Mouse (Mus musculus): ENCODE measurements at regions not wholly inside any gene's neighbourhood (a gene's known extent, or its start where the extent isn't known, plus 50 kb on each side); places are given as distances from the start of the nearest gene placed in this dataset.

- in situ Hi-C loops (cut with MboI, MseI): loop anchor here in 1 of 2 experiments (10.0 kb wide), 1 partner anchor 665 kb away; no protein-coding TSS in a partner anchor
These were observed 71.1 kb upstream of the Kazn start for GRCm38 (mm10) chr4:142310282-142310681.

- in situ Hi-C loops (cut with MboI, MseI): no loop called here
These were observed 69.1 kb upstream of the Kazn start for GRCm38 (mm10) chr4:142308271-142308670.

DNA sequence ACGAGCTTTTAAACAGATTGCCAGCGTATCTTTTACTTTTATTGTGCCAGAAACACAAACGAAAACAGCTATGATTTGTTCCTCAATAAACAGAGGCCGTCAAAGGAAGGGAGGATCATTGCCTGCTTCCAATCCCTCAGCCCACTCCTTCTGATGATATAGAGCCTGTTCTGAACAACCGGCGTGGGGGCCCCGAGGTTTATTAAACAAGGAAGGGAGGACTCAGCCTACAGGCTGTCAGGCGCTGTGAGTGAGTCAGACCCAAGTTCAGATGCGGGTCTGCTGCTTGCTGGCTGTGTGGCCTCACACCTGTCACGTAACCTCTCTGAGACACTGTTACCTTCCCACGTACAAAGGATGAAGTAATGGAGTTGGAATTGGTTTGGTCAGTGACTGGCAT lies 68.1 kb upstream of the Kazn start:
- in situ Hi-C loops (cut with MboI, MseI): no loop called here

DNA sequence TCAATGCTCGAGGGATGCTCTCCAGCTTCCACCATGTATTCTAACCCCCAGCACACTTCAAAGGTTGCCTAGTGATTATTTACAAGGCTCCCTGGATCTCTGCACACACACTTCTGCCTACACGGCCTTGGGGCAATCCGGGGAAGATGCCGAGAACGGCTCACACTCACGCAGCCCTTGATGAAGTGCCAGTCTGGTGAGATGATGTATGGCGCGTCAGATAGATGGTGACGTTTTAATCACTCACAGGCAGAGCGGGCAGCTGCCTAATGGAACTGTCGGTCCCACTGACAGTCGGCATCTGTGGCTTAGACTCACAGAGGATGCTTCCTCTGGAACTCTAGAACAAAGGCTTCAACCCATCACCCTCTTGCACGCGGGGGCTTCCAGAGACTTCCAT lies 66.9 kb upstream of the Kazn start:
- in situ Hi-C loops (cut with MboI, MseI): no loop called here

GRCm38 (mm10) chr4:142303374-142304020 lies 64.3 kb upstream of the Kazn start:
- in situ Hi-C loops (cut with MboI, MseI): no loop called here

DNA sequence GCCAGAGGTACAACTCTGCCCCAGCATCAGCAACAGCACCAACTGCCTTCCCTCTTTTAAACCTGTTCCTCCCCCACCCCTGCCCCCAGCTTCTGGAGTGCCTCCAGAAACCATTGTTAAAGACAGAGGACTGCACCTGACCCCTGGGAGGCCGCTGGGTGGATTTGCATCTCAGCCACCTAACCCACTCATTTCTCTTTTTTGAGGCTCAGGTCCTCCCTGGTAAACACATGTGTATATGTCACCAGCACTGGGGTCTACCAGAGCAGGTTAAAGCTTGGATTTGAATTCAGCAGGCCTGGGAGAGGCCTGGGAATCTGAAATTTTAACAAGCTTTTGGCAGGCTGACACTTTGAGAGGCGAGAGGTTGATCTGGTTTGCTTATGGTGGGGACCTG lies 63.5 kb upstream of the Kazn start:
- in situ Hi-C loops (cut with MboI, MseI): no loop called here

- in situ Hi-C loops (cut with MboI, MseI): no loop called here
These were observed 63.0 kb upstream of the Kazn start for GRCm38 (mm10) chr4:142302041-142302723.

- in situ Hi-C loops (cut with MboI, MseI): no loop called here
These were observed 59.7 kb upstream of the Kazn start for GRCm38 (mm10) chr4:142298770-142299337.

- in situ Hi-C loops (cut with MboI, MseI): no loop called here
These were observed 53.6 kb upstream of the Kazn start for GRCm38 (mm10) chr4:142292760-142293159.

- in situ Hi-C loops (cut with MboI, MseI): no loop called here
These were observed 53.1 kb upstream of the Kazn start for GRCm38 (mm10) chr4:142292334-142292733.

DNA sequence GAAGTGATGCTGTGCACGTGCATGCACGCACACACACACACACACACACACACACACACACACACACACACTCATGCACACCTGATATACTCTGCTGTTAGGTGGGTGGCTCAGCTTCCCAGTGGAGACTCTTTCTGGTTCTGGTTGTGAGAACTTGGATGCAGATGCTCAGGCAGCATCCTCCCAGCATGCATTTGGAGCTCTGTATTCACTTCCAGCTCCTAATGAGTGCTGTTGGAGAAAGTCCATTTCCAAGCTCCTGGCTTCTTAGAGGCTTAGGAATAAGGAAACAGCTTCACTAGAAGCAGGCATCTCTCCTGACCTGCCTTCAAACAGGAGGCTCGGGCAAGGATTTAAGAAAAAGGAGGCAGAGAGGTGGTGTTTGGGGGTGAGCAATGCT lies 52.2 kb upstream of the Kazn start:
- in situ Hi-C loops (cut with MboI, MseI): no loop called here

Measured in T-helper 17 cell (primary cell).